Mouse (Mus musculus) heart, postnatal 4 days (tissue): ENCODE measurements at regions not wholly inside any gene's neighbourhood (a gene's known extent, or its start where the extent isn't known, plus 50 kb on each side); places are given as distances from the start of the nearest gene placed in this dataset.

Experiments used
- DNase-seq: peaks from one replicate; pipeline ENCODE4 v3.0.0; 2021

GRCm38 (mm10) chr2:64860113-64860512 is 164.7 kb downstream of the Grb14 start:
- no peak for DNase-seq

- DNase-seq: peak; percentile 80
These were observed 170.9 kb downstream of the Grb14 start for GRCm38 (mm10) chr2:64853918-64854317.

DNA sequence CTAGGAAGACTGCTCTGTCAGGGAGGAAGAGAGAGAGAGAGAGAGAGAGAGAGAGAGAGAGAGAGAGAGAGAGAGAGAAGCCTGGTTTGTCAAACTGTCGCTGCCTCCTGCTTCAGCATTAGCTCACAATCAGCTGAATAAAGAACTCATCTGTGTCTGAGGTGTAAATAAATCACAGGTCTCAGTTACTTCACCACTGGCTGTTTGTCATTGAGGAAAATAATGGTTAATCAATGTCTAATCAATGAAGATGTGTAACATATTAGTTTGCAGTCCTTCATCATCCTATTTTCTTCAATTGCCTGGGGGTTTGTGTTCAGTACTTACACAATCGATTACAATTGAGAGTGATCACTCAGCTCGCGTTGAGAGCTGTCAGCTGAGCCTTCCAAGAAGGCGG is 171.9 kb downstream of the Grb14 start:
- no peak for DNase-seq

DNA sequence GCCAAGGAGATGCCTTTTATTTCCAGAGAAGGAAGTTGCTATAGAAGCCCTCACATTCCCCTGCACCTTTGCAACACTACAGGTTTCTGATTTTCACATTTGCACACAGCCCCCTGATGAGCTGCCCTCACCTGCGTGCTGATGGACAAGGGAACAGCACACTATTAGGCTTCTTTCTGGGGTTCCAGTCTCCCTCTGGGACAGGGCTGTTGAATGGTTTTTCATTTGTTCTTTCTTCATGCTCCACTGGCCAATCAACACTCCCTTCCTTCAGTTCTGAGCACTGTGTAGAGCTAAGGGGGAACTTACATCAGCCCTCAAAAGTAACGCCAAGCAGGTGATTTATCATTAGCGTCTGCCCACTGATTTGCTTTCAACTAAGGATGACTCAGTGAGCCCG is 173.7 kb downstream of the Grb14 start:
- DNase-seq: no peak

DNA sequence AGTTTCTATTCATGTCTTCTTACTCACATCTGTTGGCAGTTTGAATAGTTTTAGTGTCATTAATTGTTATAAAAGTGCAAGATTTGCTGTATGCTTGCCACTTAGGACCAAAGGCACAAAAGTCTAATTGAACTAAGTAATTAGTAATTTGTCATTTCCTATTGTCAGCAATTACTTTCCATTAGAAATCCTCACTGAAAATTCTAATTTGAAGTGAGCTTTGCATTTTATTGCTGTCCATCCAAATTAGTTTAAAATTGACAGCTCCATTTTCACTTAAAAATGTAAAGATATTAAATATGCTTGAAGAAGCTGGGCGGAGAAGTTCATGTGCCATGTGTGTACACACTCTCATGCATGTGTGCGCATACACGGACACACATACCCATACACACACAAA is 174.1 kb downstream of the Grb14 start:
- no peak for DNase-seq

GRCm38 (mm10) chr2:64824494-64824893 is 200.3 kb downstream of the Grb14 start:
- peak; percentile 5 for DNase-seq

- DNase-seq: no peak
These were observed 200.9 kb downstream of the Grb14 start for GRCm38 (mm10) chr2:64823905-64824304.

DNA sequence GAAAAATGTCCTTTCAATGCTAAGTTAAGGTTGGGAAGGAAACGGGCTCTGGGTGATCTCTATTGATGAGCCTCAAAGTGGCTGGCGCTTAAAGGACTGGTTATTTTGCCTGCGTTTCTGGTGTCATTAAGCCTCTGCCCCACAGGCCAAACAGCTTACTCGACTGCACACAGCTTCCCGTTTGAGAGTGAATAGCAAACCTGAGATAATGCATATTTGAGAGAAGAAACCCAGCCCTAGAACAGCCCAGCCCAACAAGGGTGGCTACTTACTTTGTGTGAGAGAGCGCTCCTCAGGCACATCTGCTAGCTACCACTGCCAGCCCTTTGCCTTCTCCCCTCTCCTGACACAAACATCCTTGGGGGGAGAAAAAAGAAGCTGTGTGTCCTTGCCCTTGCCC is 201.7 kb downstream of the Grb14 start:
- DNase-seq: no peak

DNA sequence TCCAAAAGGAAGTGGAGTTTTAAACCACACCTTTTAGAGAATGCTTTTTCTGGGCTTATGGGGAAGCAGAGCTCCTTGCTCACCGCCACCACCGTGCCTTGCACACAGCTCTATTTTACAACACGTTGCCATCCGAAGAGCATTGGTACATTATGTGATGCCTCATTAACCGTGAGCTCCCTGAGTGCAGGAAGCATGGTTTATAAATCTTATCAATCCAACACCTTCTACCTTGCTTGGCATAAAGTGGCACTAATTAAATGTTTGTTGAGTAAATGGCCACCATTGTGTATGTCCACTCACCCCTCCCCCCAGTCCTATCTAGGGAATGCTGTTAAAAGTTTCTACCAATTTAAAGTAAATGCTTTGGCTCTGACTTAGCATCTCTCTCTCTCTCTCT is 206.6 kb downstream of the Grb14 start:
- no peak for DNase-seq
